Comparison of ENCODE assay signal across 17 mouse cellular contexts in genomic region chr4:128139991-128140390, GRCm38 (mm10).
DNase-seq lines count a peak whose midpoint lies in the region.
"Had no signal": no experiment of that assay in that cellular context is flagged by ENCODE, and none has a peak within 500 bp of the region (broad histone marks: within the 10 kb centered on the region; RNA-seq: fewer than 3 reads in every experiment).

No protein-coding gene starts in this region.

- intact Hi-C loops in gastrocnemius, postnatal 14 days (cut with DNase I; ENCODE audit: low total_unique reads): no loop called here

- peak; percentile 44 for DNase-seq in retina, embryonic 14.5 days (ENCODE audit: low spot score)
- DNase-seq in retina, postnatal 1 day: peak; percentile 83
- peak; percentile 61 for DNase-seq in retina, postnatal 7 days (ENCODE audit: low read depth, low spot score)
- DNase-seq in MN1 (ENCODE audit: low spot score): no peak
- no peak for DNase-seq in kidney, postnatal 25 days
- no peak for DNase-seq in gastrocnemius, postnatal 14 days
- DNase-seq: adrenal gland, adult 2 months; adrenal gland, adult 8-10 months; adrenal gland, postnatal 10 days; adrenal gland, postnatal 14 days; adrenal gland, postnatal 25 days; adrenal gland, postnatal 36 days; B cell, adult 2 months; cerebellum, adult 11 months; cerebellum, adult 11-12 months; cerebellum, adult 18-20 months; cerebellum, adult 2 months had no signal

Comparison
In these comparisons a context has a peak if more than half of its experiments do, and no peak if none do; other contexts are left out.
1. DNase-seq: peak in retina, embryonic 14.5 days (single experiment), retina, postnatal 1 day (single experiment) and retina, postnatal 7 days (single experiment); none in MN1 (single experiment), kidney, postnatal 25 days (0 of 2) and gastrocnemius, postnatal 14 days (single experiment).